Comparison of ENCODE assay signal across 8 mouse cellular contexts in genomic region chr19:3942986-3943735, GRCm38 (mm10). TPM values are rescaled to one million over a fixed set of nuclear protein-coding genes. Genes with fewer than 3 reads are reported as not detected.
DNase-seq lines count a peak whose midpoint lies in the region; ATAC-seq and TF ChIP-seq lines count a peak whose summit lies in the region.

No protein-coding gene starts in this region.

- ATAC-seq in hindbrain, embryonic 16.5 days, result no peak
- peak; percentile 90 for ATAC-seq in liver, embryonic 11.5 days (replicated peaks; ENCODE audit: low FRiP score)

- no peaks in the 10 kb centered on the region for H3K79me2 ChIP-seq in MEL (ENCODE audit: control insufficient read depth, insufficient read depth, low read length, poor library complexity)

- no peak overlapping the region for H3K27ac ChIP-seq in MEL (ENCODE audit: control insufficient read depth, low read depth, low read length)
- H3K27ac ChIP-seq in hindbrain, embryonic 16.5 days (ENCODE audit: low read depth, low read length), result no peak overlapping the region
- no peak overlapping the region for H3K27ac ChIP-seq in liver, embryonic 11.5 days (ENCODE audit: low read depth, low read length)
- peak overlapping the region; percentile 39 for H3K27ac ChIP-seq in spleen, adult 2 months (ENCODE audit: insufficient read depth, low read length)

- no peaks in the 10 kb centered on the region for H3K27me3 ChIP-seq in MEL (ENCODE audit: control insufficient read depth in 1 of 2, insufficient read depth in 2 of 2, low read length in 2 of 2)
- peaks cover 3% of the 10 kb centered on the region; the same call in 1 of the 2 replicates for H3K27me3 ChIP-seq in hindbrain, embryonic 16.5 days (replicated peaks; ENCODE audit: control insufficient read depth, insufficient read depth, low read length)
- peaks cover 4% of the 10 kb centered on the region; the same call in 1 of the 2 replicates for H3K27me3 ChIP-seq in liver, embryonic 11.5 days (replicated peaks; ENCODE audit: control insufficient read depth, insufficient read depth, low read length)
- H3K27me3 ChIP-seq in spleen, adult 2 months (ENCODE audit: control insufficient read depth, insufficient read depth, low read length), result no peaks in the 10 kb centered on the region

- DNase-seq in CD4-positive helper T cell, adult 2 months (ENCODE audit: low read depth, low spot score), result peak; percentile 78
- peak; percentile 84 for DNase-seq in MEL (ENCODE audit: low read depth, low spot score)
- peak; percentile 61 for DNase-seq in liver, embryonic 11.5 days (ENCODE audit: low spot score)
- DNase-seq in spleen, adult 2 months (ENCODE audit: low read depth in 1 of 2, low spot score in 2 of 2), result peak; percentile 77 to 87
- DNase-seq in left cerebral cortex, postnatal 4 days, result no peak
- no peak for DNase-seq in gastrocnemius, postnatal 10 days
- DNase-seq in right cerebral cortex, adult 18-20 months, result no peak

- intact Hi-C loops in left cerebral cortex, postnatal 4 days (cut with DNase I), result no loop called here

- H3K4me2 ChIP-seq in hindbrain, embryonic 16.5 days (ENCODE audit: low read length), result peak overlapping the region; percentile 18; the same call in 1 of the 2 replicates
- H3K4me2 ChIP-seq in liver, embryonic 11.5 days, result peak overlapping the region; percentile 59

- no peaks in the 10 kb centered on the region for H3K9me3 ChIP-seq in MEL (replicated peaks; ENCODE audit: insufficient read depth, low read length)
- H3K9me3 ChIP-seq in hindbrain, embryonic 16.5 days (ENCODE audit: control insufficient read depth, low read length), result no peaks in the 10 kb centered on the region
- H3K9me3 ChIP-seq in liver, embryonic 11.5 days (ENCODE audit: control insufficient read depth, low read length), result no peaks in the 10 kb centered on the region

- H3K36me3 ChIP-seq in MEL (ENCODE audit: control insufficient read depth in 1 of 2, insufficient read depth in 2 of 2, low read length in 2 of 2), result peaks cover 0 to 4% of the 10 kb centered on the region in 2 experiments; a peak in 2 of 4 replicates
- no peaks in the 10 kb centered on the region for H3K36me3 ChIP-seq in hindbrain, embryonic 16.5 days (ENCODE audit: control insufficient read depth, insufficient read depth, low read length)
- H3K36me3 ChIP-seq in liver, embryonic 11.5 days (ENCODE audit: control insufficient read depth, insufficient read depth, low read length), result no peaks in the 10 kb centered on the region
- H3K36me3 ChIP-seq in spleen, adult 2 months (ENCODE audit: control insufficient read depth, insufficient read depth, low read length), result peaks cover 30% of the 10 kb centered on the region

- peak in 1 of 2 experiments; percentile 30; a peak in 1 of 4 replicates for TF ChIP-seq POLR2A in MEL (IDR thresholded peaks at IDR 0.05; ENCODE audit: control insufficient read depth in 1 of 2, insufficient read depth in 1 of 2, low read depth in 1 of 2, low read length in 2 of 2, poor library complexity in 1 of 2)
- TF ChIP-seq POLR2A in spleen, adult 2 months (IDR thresholded peaks at IDR 0.05; ENCODE audit: low read depth, low read length), result peak; percentile 23; the same call in 1 of the 2 replicates

- 19% methylated on average over 27 of the region's 27 CpGs for WGBS in hindbrain, embryonic 16.5 days
- 16% methylated on average over 27 of the region's 27 CpGs for WGBS in liver, embryonic 11.5 days
- WGBS in spleen, adult 2 months, result 24% methylated on average over 27 of the region's 27 CpGs

- TF ChIP-seq CTCF in MEL (IDR thresholded peaks at IDR 0.05 in 2 of 3, conservative IDR thresholded peaks at IDR 0.05 in 1 of 3; ENCODE audit: control insufficient read depth in 1 of 3, insufficient read depth in 1 of 3, low read depth in 2 of 3, low read length in 3 of 3, poor library complexity in 1 of 3, severe bottlenecking in 1 of 3), result no peak
- no peak for TF ChIP-seq CTCF in spleen, adult 2 months (IDR thresholded peaks at IDR 0.05; ENCODE audit: extremely low read depth, insufficient read depth, insufficient read length, insufficient replicate concordance)

- no peak for TF ChIP-seq RAD21 in MEL (IDR thresholded peaks at IDR 0.05; ENCODE audit: low read depth, low read length)

- H3K4me3 ChIP-seq in MEL (ENCODE audit: control insufficient read depth in 1 of 2, insufficient read depth in 1 of 2, low read depth in 2 of 2, low read length in 2 of 2), result peak overlapping the region; percentile 54 to 76
- no peak overlapping the region for H3K4me3 ChIP-seq in hindbrain, embryonic 16.5 days (ENCODE audit: low read length)
- H3K4me3 ChIP-seq in liver, embryonic 11.5 days (ENCODE audit: low read depth, low read length), result peak overlapping the region; percentile 29
- no peak overlapping the region for H3K4me3 ChIP-seq in spleen, adult 2 months (ENCODE audit: extremely low read depth, insufficient read depth, insufficient read length)

- H3K9ac ChIP-seq in MEL (ENCODE audit: control insufficient read depth, low read depth, low read length, poor library complexity, severe bottlenecking), result peak overlapping the region; percentile 33
- no peak overlapping the region for H3K9ac ChIP-seq in hindbrain, embryonic 16.5 days (ENCODE audit: low read depth, low read length)
- H3K9ac ChIP-seq in liver, embryonic 11.5 days (ENCODE audit: low read depth, low read length), result no peak overlapping the region

- no peak for TF ChIP-seq EP300 in MEL (IDR thresholded peaks at IDR 0.05; ENCODE audit: low read depth in 1 of 2, low read length in 2 of 2)

- H3K4me1 ChIP-seq in MEL (ENCODE audit: control insufficient read depth in 1 of 2, insufficient read depth in 2 of 2, low read length in 2 of 2), result no peaks in the 10 kb centered on the region
- H3K4me1 ChIP-seq in hindbrain, embryonic 16.5 days (ENCODE audit: control insufficient read depth, insufficient read depth, low read depth, low read length), result no peaks in the 10 kb centered on the region
- peaks cover 12% of the 10 kb centered on the region for H3K4me1 ChIP-seq in liver, embryonic 11.5 days (replicated peaks; ENCODE audit: control insufficient read depth, insufficient read depth, low read length)
- peaks cover 21% of the 10 kb centered on the region for H3K4me1 ChIP-seq in spleen, adult 2 months (ENCODE audit: control insufficient read depth, insufficient read depth, insufficient read length)

TF ChIP-seq in MEL, 35 proteins besides CTCF, POLR2A, EP300 and RAD21 (continues in another document):
- TF ChIP-seq MAX (IDR thresholded peaks at IDR 0.05; ENCODE audit: low read length) (peak; percentile 74; the same call in 1 of the 2 replicates), MYC (IDR thresholded peaks at IDR 0.05; ENCODE audit: low read depth, low read length) (peak; percentile 51; the same call in 1 of the 2 replicates), NRF1 (IDR thresholded peaks at IDR 0.05; ENCODE audit: insufficient read depth, low read depth, low read length, poor library complexity, severe bottlenecking) (0 out of 2 replicates have a peak, but pooled peaks have one; percentile 28), CHD2 (IDR thresholded peaks at IDR 0.05; ENCODE audit: low read length) (no peak)

RNA-seq across cellular contexts. Expression of gene Unc93b1, which starts 8.2 kb away (rescaled TPM):
- total RNA-seq in MEL (2012; rRNA removed), result 4.3 and 4.7 TPM in 2 replicates
- 1 to 10 TPM in 1 of 2 experiments, not detected in 1; 8.2 TPM for polyA plus RNA-seq in MEL (2012; ENCODE audit: insufficient read depth in 1 of 2, insufficient read length in 2 of 2, low read depth in 1 of 2, low replicate concordance in 2 of 2, missing spikeins in 1 of 2)
- polyA plus RNA-seq in hindbrain, embryonic 16.5 days (2015; fragmentation: Nextera tagmentation; extraction: Ambion mirVana), result 12.4 and 14.1 TPM in 2 replicates
- polyA plus RNA-seq in liver, embryonic 11.5 days (2014; fragmentation: Nextera tagmentation; extraction: Ambion mirVana), result 14.2 and 16.0 TPM in 2 replicates
- 753 and 934 TPM in 2 replicates for polyA plus RNA-seq in spleen, adult 2 months (2012; rRNA removed)
- total RNA-seq in left cerebral cortex, postnatal 4 days (2021), result 1 to 10 TPM; 6.4 to 8.9 TPM
- 10 to 100 TPM; 19.6 to 20.1 TPM for total RNA-seq in gastrocnemius, postnatal 10 days (2021)

RNA-seq across cellular contexts. Expression of gene Aldh3b1, which starts 13.6 kb away (rescaled TPM):
- total RNA-seq in MEL (2012; rRNA removed), result 0.07 and 0.08 TPM in 2 replicates
- under 1 TPM in 1 of 2 experiments, not detected in 1; 0.10 TPM for polyA plus RNA-seq in MEL (2012; ENCODE audit: insufficient read depth in 1 of 2, insufficient read length in 2 of 2, low read depth in 1 of 2, low replicate concordance in 2 of 2, missing spikeins in 1 of 2)
- 2.2 and 3.1 TPM in 2 replicates for polyA plus RNA-seq in hindbrain, embryonic 16.5 days (2015; fragmentation: Nextera tagmentation; extraction: Ambion mirVana)
- polyA plus RNA-seq in liver, embryonic 11.5 days (2014; fragmentation: Nextera tagmentation; extraction: Ambion mirVana), result 1.7 TPM in 2 replicates
- polyA plus RNA-seq in spleen, adult 2 months (2012; rRNA removed), result 24.6 and 26.1 TPM in 2 replicates
- 1 to 10 TPM; 1.5 to 1.9 TPM for total RNA-seq in left cerebral cortex, postnatal 4 days (2021)
- total RNA-seq in gastrocnemius, postnatal 10 days (2021), result 1 to 10 TPM; 4.2 to 5.7 TPM

RNA-seq across cellular contexts. Expression of gene Aldh3b3, which starts 15.3 kb away (rescaled TPM):
- not detected in 2 replicates for total RNA-seq in MEL (2012; rRNA removed)
- polyA plus RNA-seq in MEL (2012; ENCODE audit: insufficient read depth in 1 of 2, insufficient read length in 2 of 2, low read depth in 1 of 2, low replicate concordance in 2 of 2, missing spikeins in 1 of 2), result not detected
- polyA plus RNA-seq in hindbrain, embryonic 16.5 days (2015; fragmentation: Nextera tagmentation; extraction: Ambion mirVana), result not detected in 2 replicates
- not detected in 2 replicates for polyA plus RNA-seq in liver, embryonic 11.5 days (2014; fragmentation: Nextera tagmentation; extraction: Ambion mirVana)
- polyA plus RNA-seq in spleen, adult 2 months (2012; rRNA removed), result 0.07 and 0.20 TPM in 2 replicates
- not detected for total RNA-seq in left cerebral cortex, postnatal 4 days (2021)
- not detected for total RNA-seq in gastrocnemius, postnatal 10 days (2021)

RNA-seq across cellular contexts. Expression of gene Aldh3b2, which starts 29.0 kb away (rescaled TPM):
- not detected in 2 replicates for total RNA-seq in MEL (2012; rRNA removed)
- not detected for polyA plus RNA-seq in MEL (2012; ENCODE audit: insufficient read depth in 1 of 2, insufficient read length in 2 of 2, low read depth in 1 of 2, low replicate concordance in 2 of 2, missing spikeins in 1 of 2)
- polyA plus RNA-seq in hindbrain, embryonic 16.5 days (2015; fragmentation: Nextera tagmentation; extraction: Ambion mirVana), result 0.44 and 0.66 TPM in 2 replicates
- 0.48 and 0.70 TPM in 2 replicates for polyA plus RNA-seq in liver, embryonic 11.5 days (2014; fragmentation: Nextera tagmentation; extraction: Ambion mirVana)
- polyA plus RNA-seq in spleen, adult 2 months (2012; rRNA removed), result 0.65 and 0.79 TPM in 2 replicates
- total RNA-seq in left cerebral cortex, postnatal 4 days (2021), result under 1 TPM; 0.40 to 0.64 TPM
- total RNA-seq in gastrocnemius, postnatal 10 days (2021), result 1 to 10 TPM in 1 of 2 experiments, under 1 TPM in 1; 0.63 to 1.0 TPM

RNA-seq across cellular contexts. Expression of gene Ndufs8, which starts 30.6 kb away (rescaled TPM):
- 204 and 205 TPM in 2 replicates for total RNA-seq in MEL (2012; rRNA removed)
- 100 to 1,000 TPM in 1 of 2 experiments, not detected in 1; 243 TPM for polyA plus RNA-seq in MEL (2012; ENCODE audit: insufficient read depth in 1 of 2, insufficient read length in 2 of 2, low read depth in 1 of 2, low replicate concordance in 2 of 2, missing spikeins in 1 of 2)
- 307 and 320 TPM in 2 replicates for polyA plus RNA-seq in hindbrain, embryonic 16.5 days (2015; fragmentation: Nextera tagmentation; extraction: Ambion mirVana)
- 278 and 287 TPM in 2 replicates for polyA plus RNA-seq in liver, embryonic 11.5 days (2014; fragmentation: Nextera tagmentation; extraction: Ambion mirVana)
- 120 and 161 TPM in 2 replicates for polyA plus RNA-seq in spleen, adult 2 months (2012; rRNA removed)
- total RNA-seq in left cerebral cortex, postnatal 4 days (2021), result 100 to 1,000 TPM in 1 of 2 experiments, 10 to 100 TPM in 1; 94.0 to 102 TPM
- 100 to 1,000 TPM; 181 to 205 TPM for total RNA-seq in gastrocnemius, postnatal 10 days (2021)

Comparison
In these comparisons a context has a peak if more than half of its experiments do, and no peak if none do; other contexts are left out.
1. DNase-seq: peak in CD4-positive helper T cell, adult 2 months (single experiment), MEL (single experiment), liver, embryonic 11.5 days (single experiment) and spleen, adult 2 months (2 of 2); none in left cerebral cortex, postnatal 4 days (single experiment), gastrocnemius, postnatal 10 days (single experiment) and right cerebral cortex, adult 18-20 months (single experiment).
2. H3K4me3 ChIP-seq: peak in MEL (2 of 2) and liver, embryonic 11.5 days (single experiment); none in hindbrain, embryonic 16.5 days (single experiment) and spleen, adult 2 months (single experiment).
3. RNA of gene Unc93b1, which starts 8.2 kb away (polyA plus RNA-seq): 753 to 934 TPM in spleen, adult 2 months; 14.2 to 16.0 TPM in liver, embryonic 11.5 days, 12.4 to 14.1 TPM in hindbrain, embryonic 16.5 days and 8.2 TPM in MEL; every median in the first group is over 10 times any median in the second.